Mouse (Mus musculus): ENCODE measurements around the gene Hipk3.

The Hipk3 gene

GRCm38 (mm10) chr2:104493951-104494800 is at the start of gene Hipk3:
Gene Hipk3, minus strand, starts transcription at chr2:104494446.
- peak; percentile 75 for DNase-seq (ENCODE audit: low spot score)

GRCm38 (mm10) chr2:104540286-104540685 is 46.0 kb upstream of the Hipk3 start:
- DNase-seq (ENCODE audit: low spot score) = no peak

- DNase-seq (ENCODE audit: low spot score) = no peak
Measured at GRCm38 (mm10) chr2:104534751-104535150, 40.5 kb upstream of the Hipk3 start.

GRCm38 (mm10) chr2:104532548-104532947 is 38.3 kb upstream of the Hipk3 start:
- no peak for DNase-seq (ENCODE audit: low spot score)

GRCm38 (mm10) chr2:104526559-104526958 is 32.3 kb upstream of the Hipk3 start:
- no peak for DNase-seq (ENCODE audit: low spot score)

- DNase-seq (ENCODE audit: low spot score) = peak; percentile 10
Measured at GRCm38 (mm10) chr2:104525506-104525905, 31.3 kb upstream of the Hipk3 start.

- DNase-seq (ENCODE audit: low spot score) = no peak
Measured at GRCm38 (mm10) chr2:104511622-104512021, 17.4 kb upstream of the Hipk3 start.

GRCm38 (mm10) chr2:104502388-104502787 is 8.1 kb upstream of the Hipk3 start:
- no peak for DNase-seq (ENCODE audit: low spot score)

GRCm38 (mm10) chr2:104501091-104501490 is 6.8 kb upstream of the Hipk3 start:
- DNase-seq (ENCODE audit: low spot score) = no peak

GRCm38 (mm10) chr2:104497771-104498170 is 3.5 kb upstream of the Hipk3 start:
- no peak for DNase-seq (ENCODE audit: low spot score)

GRCm38 (mm10) chr2:104497231-104497630 is 3.0 kb upstream of the Hipk3 start:
- DNase-seq (ENCODE audit: low spot score) = no peak

GRCm38 (mm10) chr2:104496206-104496605 is 2.0 kb upstream of the Hipk3 start:
- no peak for DNase-seq (ENCODE audit: low spot score)

GRCm38 (mm10) chr2:104494801-104495185 is 547 bp upstream of the Hipk3 start:
- no peak for DNase-seq (ENCODE audit: low spot score)

GRCm38 (mm10) chr2:104493021-104493950 is 960 bp downstream of the Hipk3 start:
- peak; percentile 79 for DNase-seq (ENCODE audit: low spot score)

GRCm38 (mm10) chr2:104491221-104491795 is 2.9 kb downstream of the Hipk3 start:
- no peak for DNase-seq (ENCODE audit: low spot score)

- no peak for DNase-seq (ENCODE audit: low spot score)
Measured at GRCm38 (mm10) chr2:104490761-104491160, 3.5 kb downstream of the Hipk3 start.

GRCm38 (mm10) chr2:104489851-104490250 is 4.4 kb downstream of the Hipk3 start:
- DNase-seq (ENCODE audit: low spot score) = no peak

- no peak for DNase-seq (ENCODE audit: low spot score)
Measured at GRCm38 (mm10) chr2:104484438-104484837, 9.8 kb downstream of the Hipk3 start.

GRCm38 (mm10) chr2:104482156-104482555 is 12.1 kb downstream of the Hipk3 start:
- no peak for DNase-seq (ENCODE audit: low spot score)

GRCm38 (mm10) chr2:104479054-104479453 is 15.2 kb downstream of the Hipk3 start:
- DNase-seq (ENCODE audit: low spot score) = no peak

GRCm38 (mm10) chr2:104477398-104478015 is 16.7 kb downstream of the Hipk3 start:
- no peak for DNase-seq (ENCODE audit: low spot score)

GRCm38 (mm10) chr2:104472056-104472455 is 22.2 kb downstream of the Hipk3 start:
- no peak for DNase-seq (ENCODE audit: low spot score)
